Mouse (Mus musculus) hindbrain, embryonic 14.5 days (tissue): ENCODE data around the gene Dock3. TPM values are rescaled to one million over a fixed set of nuclear protein-coding genes. Genes with fewer than 3 reads are reported as not detected.

Experiments
- ATAC-seq: fragments of 200-750 bp; cut with Nextera tagmentation; 2 replicates; pipeline ENCODE4 v1.8.0; 2017; ENCODE audit warnings: moderate number of reproducible peaks, mild to moderate bottlenecking, moderate TSS enrichment, moderate library complexity; ENCODE audit not compliant: low FRiP score
- DNase-seq: peaks from one replicate; pipeline ENCODE4 v3.0.0-alpha.2; 2015; ENCODE audit warnings: low spot score
- H3K27ac ChIP-seq: fragments of 300-500 bp; sonication (generic); 2 replicates; pipeline ENCODE4 v1.5.1; 2014; ENCODE audit warnings: mild to moderate bottlenecking, moderate library complexity
- H3K27me3 ChIP-seq: fragments of 300-500 bp; sonication (generic); 2 replicates; pipeline ENCODE4 v1.6.1; 2014; ENCODE audit warnings: mild to moderate bottlenecking, low read length, mixed read lengths; ENCODE audit not compliant: control insufficient read depth, insufficient read depth
- H3K36me3 ChIP-seq: fragments of 300-500 bp; sonication (generic); replicated peaks from 2 replicates; pipeline ENCODE4 v1.6.1; 2014; ENCODE audit not compliant: control insufficient read depth, insufficient read depth
- H3K4me1 ChIP-seq: fragments of 300-500 bp; sonication (generic); replicated peaks from 2 replicates; pipeline ENCODE4 v1.6.1; 2014; ENCODE audit warnings: antibody characterized with exemption, low read length, mixed read lengths; ENCODE audit not compliant: control insufficient read depth, insufficient read depth
- H3K4me2 ChIP-seq: fragments of 300-500 bp; sonication (generic); replicated peaks from 2 replicates; pipeline ENCODE4 v1.6.1; 2014; ENCODE audit warnings: mild to moderate bottlenecking, moderate library complexity
- H3K4me3 ChIP-seq: fragments of 300-500 bp; sonication (generic); replicated peaks from 2 replicates; pipeline ENCODE4 v1.5.1; 2014; ENCODE audit warnings: mild to moderate bottlenecking, low read length
- H3K9ac ChIP-seq: fragments of 300-500 bp; sonication (generic); 2 replicates; pipeline ENCODE4 v1.6.1; 2014
- H3K9me3 ChIP-seq: fragments of 300-500 bp; sonication (generic); 2 replicates; pipeline ENCODE4 v1.6.1; 2016; ENCODE audit warnings: low read length; ENCODE audit not compliant: control insufficient read depth
- WGBS: fragments of 180-500 bp; shearing (Covaris S2); extraction: QIAGEN DNeasy Blood & Tissue Kit; methylation state at CpG from one replicate; pipeline ENCODE4 v1.1.7; 2014; 5-methylcytosine and 5-hydroxymethylcytosine counted together
- polyA plus RNA-seq: library from polyadenylated mRNA; unstranded; fragments of >200 nt; fragmentation: Nextera tagmentation; extraction: Ambion mirVana; gene quantifications from 2 replicates; pipeline ENCODE4 v1.2.1, GENCODE M21; 2014

The Dock3 gene
- polyA plus RNA-seq, 1 experiment from 2014 or later = 25.7 TPM

DNA sequence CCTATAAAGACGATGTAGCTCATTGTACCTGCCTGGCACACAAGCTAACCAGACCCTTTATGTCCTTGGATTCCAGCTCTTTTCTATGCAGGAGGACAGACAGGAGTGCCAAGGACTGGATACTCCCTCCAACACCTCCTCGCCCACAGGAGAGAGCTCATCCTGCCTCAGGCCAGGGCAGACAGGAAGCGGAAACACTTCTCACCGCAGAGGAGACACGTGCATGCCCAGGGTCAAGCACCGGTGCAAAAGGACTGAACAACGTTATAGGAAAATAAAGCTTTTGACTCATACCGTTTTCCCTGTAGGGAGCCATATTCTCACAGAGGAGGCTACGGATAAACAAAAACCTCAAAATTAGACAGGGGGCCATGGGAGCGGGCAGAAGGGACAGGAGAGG lies 41.5 kb upstream of the Dock3 start:
- no peak for ATAC-seq
- Histone ChIP-seq H3K36me3 (no peaks in the 10 kb centered on the region), H3K27ac (no peak overlapping the region), H3K9me3 (no peaks in the 10 kb centered on the region), H3K27me3 (no peaks in the 10 kb centered on the region), H3K4me1 (peaks cover under 1% of the 10 kb centered on the region; the same call in 1 of the 2 replicates), H3K4me3 (no peak overlapping the region), H3K4me2 (no peak overlapping the region), H3K9ac (no peak overlapping the region)
- WGBS = 74% methylated on average over 10 of the region's 10 CpGs
- no peak for DNase-seq

- no peak overlapping the region for H3K27ac ChIP-seq
- no peaks in the 10 kb centered on the region for H3K9me3 ChIP-seq
- H3K9ac ChIP-seq = no peak overlapping the region
- ATAC-seq (no peak), DNase-seq (no peak)
- no peaks in the 10 kb centered on the region for H3K36me3 ChIP-seq
- no peaks in the 10 kb centered on the region for H3K27me3 ChIP-seq
- H3K4me1 ChIP-seq = no peaks in the 10 kb centered on the region
- WGBS = 75% methylated on average over 4 of the region's 4 CpGs
- H3K4me2 ChIP-seq = no peak overlapping the region
- H3K4me3 ChIP-seq = no peak overlapping the region
Observed at GRCm38 (mm10) chr9:107272284-107272683, 40.6 kb upstream of the Dock3 start.

DNA sequence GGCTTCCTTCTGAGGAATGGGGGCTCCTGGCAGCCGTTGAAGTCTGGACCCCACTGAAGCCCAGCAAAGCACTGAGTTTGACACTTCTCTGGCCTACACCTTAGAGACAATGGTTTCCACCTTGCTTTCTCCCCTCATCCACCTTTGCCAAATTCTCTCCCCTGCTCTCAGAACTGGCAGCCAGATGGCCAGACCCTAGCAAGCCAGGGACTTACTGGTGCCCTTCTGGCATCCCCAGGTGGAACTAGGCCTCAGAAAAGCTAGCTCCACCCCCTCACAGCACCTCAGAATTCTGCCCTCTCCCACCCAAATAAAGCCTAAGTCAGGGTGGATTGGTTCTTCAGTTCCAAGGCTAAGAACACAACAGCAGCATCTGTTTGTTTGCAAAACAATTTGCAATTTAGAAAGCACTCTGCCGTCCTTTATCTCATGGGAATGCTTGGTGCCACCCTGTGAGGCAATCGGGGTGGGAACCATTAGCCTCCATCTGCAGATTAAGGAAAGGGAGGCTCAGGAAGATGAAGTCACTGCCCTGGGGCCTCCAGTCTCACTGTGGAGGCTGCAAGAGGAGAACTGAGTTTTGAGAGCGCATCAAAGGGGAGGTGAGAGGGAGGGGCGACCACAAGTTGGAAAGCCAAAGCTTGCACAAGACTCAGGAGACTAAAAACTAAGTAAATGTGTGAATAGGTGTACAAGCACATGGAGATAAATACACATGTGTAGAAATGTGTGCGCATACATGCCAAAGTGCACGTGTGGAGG lies 39.6 kb upstream of the Dock3 start:
- Histone ChIP-seq H3K36me3 (no peaks in the 10 kb centered on the region), H3K27ac (no peak overlapping the region), H3K4me3 (no peak overlapping the region), H3K4me2 (no peak overlapping the region), H3K9ac (no peak overlapping the region), H3K9me3 (no peaks in the 10 kb centered on the region), H3K4me1 (no peaks in the 10 kb centered on the region), H3K27me3 (no peaks in the 10 kb centered on the region)
- DNase-seq (no peak), ATAC-seq (no peak)
- WGBS = 83% methylated on average over 7 of the region's 7 CpGs

GRCm38 (mm10) chr9:107269772-107270171 lies 38.1 kb upstream of the Dock3 start:
- H3K27me3 ChIP-seq = no peaks in the 10 kb centered on the region
- no peak for DNase-seq
- 93% methylated on average over 1 of the region's 1 CpGs for WGBS
- no peak overlapping the region for H3K4me2 ChIP-seq
- no peaks in the 10 kb centered on the region for H3K4me1 ChIP-seq
- H3K9ac ChIP-seq = no peak overlapping the region
- no peak overlapping the region for H3K4me3 ChIP-seq
- no peak overlapping the region for H3K27ac ChIP-seq
- H3K36me3 ChIP-seq = no peaks in the 10 kb centered on the region
- H3K9me3 ChIP-seq = no peaks in the 10 kb centered on the region
- ATAC-seq = no peak

GRCm38 (mm10) chr9:107267721-107268402 lies 36.2 kb upstream of the Dock3 start:
- Histone ChIP-seq H3K9me3 (no peaks in the 10 kb centered on the region), H3K27ac (no peak overlapping the region), H3K4me3 (no peak overlapping the region), H3K27me3 (no peaks in the 10 kb centered on the region), H3K9ac (no peak overlapping the region), H3K4me1 (no peaks in the 10 kb centered on the region), H3K4me2 (no peak overlapping the region), H3K36me3 (no peaks in the 10 kb centered on the region)
- ATAC-seq (no peak), DNase-seq (no peak)
- WGBS = 61% methylated on average over 4 of the region's 4 CpGs

- Histone ChIP-seq H3K9ac (no peak overlapping the region), H3K27me3 (no peaks in the 10 kb centered on the region), H3K27ac (no peak overlapping the region), H3K4me3 (no peak overlapping the region), H3K4me1 (no peaks in the 10 kb centered on the region), H3K9me3 (no peaks in the 10 kb centered on the region), H3K36me3 (no peaks in the 10 kb centered on the region), H3K4me2 (no peak overlapping the region)
- 92% methylated on average over 1 of the region's 1 CpGs for WGBS
- no peak for ATAC-seq
- no peak for DNase-seq
Observed at GRCm38 (mm10) chr9:107267028-107267427, 35.3 kb upstream of the Dock3 start.

DNA sequence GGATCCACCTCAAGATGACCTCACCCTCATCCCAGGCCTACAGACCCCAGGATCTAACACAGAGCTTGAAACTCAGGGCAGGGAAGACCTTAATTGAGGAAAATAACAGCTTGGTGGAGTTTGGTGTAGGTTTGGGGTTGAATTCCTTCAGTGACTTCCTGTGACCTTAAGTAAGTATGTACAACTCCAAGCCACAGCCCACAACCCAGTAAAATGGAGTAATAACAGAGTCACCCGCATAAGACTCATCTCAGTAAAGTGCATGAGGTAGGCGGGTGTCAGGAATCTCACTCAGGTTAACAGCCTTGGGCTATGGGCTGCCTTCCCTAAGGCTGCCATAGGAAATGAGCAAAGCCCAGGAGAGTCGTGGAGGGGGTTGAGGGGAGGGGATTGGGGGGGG lies 33.0 kb upstream of the Dock3 start:
- Histone ChIP-seq H3K4me3 (no peak overlapping the region), H3K4me1 (no peaks in the 10 kb centered on the region), H3K36me3 (no peaks in the 10 kb centered on the region), H3K9ac (no peak overlapping the region), H3K27me3 (no peaks in the 10 kb centered on the region), H3K27ac (no peak overlapping the region), H3K9me3 (no peaks in the 10 kb centered on the region), H3K4me2 (no peak overlapping the region)
- DNase-seq (no peak), ATAC-seq (no peak)
- 75% methylated on average over 3 of the region's 3 CpGs for WGBS

- Histone ChIP-seq H3K27ac (no peak overlapping the region), H3K9me3 (no peaks in the 10 kb centered on the region), H3K9ac (no peak overlapping the region), H3K27me3 (no peaks in the 10 kb centered on the region), H3K4me3 (no peak overlapping the region), H3K4me2 (no peak overlapping the region), H3K36me3 (no peaks in the 10 kb centered on the region), H3K4me1 (no peaks in the 10 kb centered on the region)
- no peak for DNase-seq
- WGBS = 95% methylated on average over 5 of the region's 5 CpGs
- no peak for ATAC-seq
Observed at GRCm38 (mm10) chr9:107263912-107264311, 32.2 kb upstream of the Dock3 start.

- Histone ChIP-seq H3K4me3 (no peak overlapping the region), H3K36me3 (no peaks in the 10 kb centered on the region), H3K9ac (no peak overlapping the region), H3K4me2 (no peak overlapping the region), H3K27me3 (no peaks in the 10 kb centered on the region), H3K9me3 (no peaks in the 10 kb centered on the region), H3K27ac (no peak overlapping the region), H3K4me1 (no peaks in the 10 kb centered on the region)
- whole genome bisulfite sequencing = 76% methylated on average over 7 of the region's 7 CpGs
- DNase-seq = no peak
- no peak for ATAC-seq
Observed at GRCm38 (mm10) chr9:107262375-107262774, 30.7 kb upstream of the Dock3 start.
